Mouse (Mus musculus): Measurements from ENCODE around the gene Kif13a.

DNA sequence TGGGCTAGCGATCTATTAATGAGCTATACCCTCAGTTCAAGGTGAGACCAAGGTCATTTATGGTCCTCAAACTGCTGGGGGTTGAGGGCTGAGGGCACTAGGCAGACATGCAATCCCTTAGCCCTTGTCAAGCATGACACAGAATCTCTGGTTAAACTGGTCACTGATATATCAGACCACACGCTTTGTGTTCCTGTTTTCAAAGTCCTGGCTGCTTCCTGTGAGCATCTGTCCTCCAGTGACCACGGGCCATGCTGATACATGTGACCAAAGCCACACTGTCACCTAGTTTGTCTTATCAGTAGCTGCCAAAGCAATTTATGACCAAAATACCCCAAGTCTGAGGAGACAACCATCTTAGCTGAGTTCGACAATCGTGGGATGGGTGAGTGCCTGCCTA, 154.7 kb downstream of the Kif13a start:
- TF ChIP-seq CTCF (IDR thresholded peaks at IDR 0.05; ENCODE audit: extremely low read depth, insufficient read length, insufficient replicate concordance, low read depth, low read length) (no peak), POLR2A (IDR thresholded peaks at IDR 0.05; ENCODE audit: low read depth, low read length) (no peak)
